ENCODE assay signal across 15 mouse cellular contexts in the genomic region with DNA sequence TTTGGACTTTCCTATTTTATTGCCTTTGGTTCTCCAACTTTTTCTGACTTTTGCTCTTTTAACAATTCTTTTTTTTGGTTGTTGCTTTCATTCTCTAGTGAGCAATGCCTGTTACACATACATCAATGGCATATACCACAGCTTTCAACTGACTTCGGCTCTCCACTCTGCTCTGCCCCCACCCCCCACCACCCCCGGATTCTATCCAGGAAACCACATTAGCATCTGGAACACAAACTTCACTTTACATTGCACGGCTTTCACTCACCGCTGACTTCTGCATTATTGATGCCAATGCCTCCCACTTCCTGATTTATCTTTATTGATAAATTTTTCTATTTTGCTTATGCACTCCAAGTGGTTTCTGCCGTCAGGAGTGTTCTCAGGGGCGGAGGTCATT.
DNase-seq lines count a peak whose midpoint lies in the region; ATAC-seq lines count a peak whose summit lies in the region.
"Had no signal": no experiment of that assay in that cellular context is flagged by ENCODE, and none has a peak within 500 bp of the region (broad histone marks: within the 10 kb centered on the region; RNA-seq: fewer than 3 reads in every experiment).

No protein-coding gene starts in this region.

- H3K27me3 ChIP-seq in liver, embryonic 11.5 days (replicated peaks; ENCODE audit: control insufficient read depth, insufficient read depth, low read length) = no peaks in the 10 kb centered on the region
- H3K27me3 ChIP-seq: embryonic facial prominence, embryonic 13.5 days; forebrain, embryonic 12.5 days; heart, embryonic 12.5 days; hindbrain, embryonic 15.5 days had no signal

- H3K27ac ChIP-seq in liver, embryonic 11.5 days (ENCODE audit: low read depth, low read length) = no peak overlapping the region
- H3K27ac ChIP-seq: embryonic facial prominence, embryonic 13.5 days; forebrain, embryonic 12.5 days; hindbrain, embryonic 15.5 days had no signal

- ATAC-seq in liver, embryonic 11.5 days (replicated peaks; ENCODE audit: low FRiP score) = no peak
- peak; percentile 79 to 82 for ATAC-seq in hematopoietic stem cell, adult 5-6 weeks (replicated peaks in 1 of 2; ENCODE audit: insufficient read depth in 1 of 2, low FRiP score in 2 of 2, low TSS enrichment in 1 of 2, low read depth in 1 of 2, poor library complexity in 2 of 2, severe bottlenecking in 2 of 2)

- 46% methylated on average over 6 of the region's 6 CpGs for WGBS in liver, embryonic 11.5 days

- no peaks in the 10 kb centered on the region for H3K9me3 ChIP-seq in liver, embryonic 11.5 days (ENCODE audit: control insufficient read depth, low read length)
- H3K9me3 ChIP-seq: embryonic facial prominence, embryonic 13.5 days; forebrain, embryonic 12.5 days; heart, embryonic 12.5 days; hindbrain, embryonic 15.5 days had no signal

- H3K36me3 ChIP-seq in liver, embryonic 11.5 days (ENCODE audit: control insufficient read depth, insufficient read depth, low read length) = no peaks in the 10 kb centered on the region
- H3K36me3 ChIP-seq: embryonic facial prominence, embryonic 13.5 days; forebrain, embryonic 12.5 days; heart, embryonic 12.5 days; hindbrain, embryonic 15.5 days had no signal

- peak; percentile 5 for DNase-seq in liver
- DNase-seq in liver, embryonic 11.5 days (ENCODE audit: low spot score) = no peak
- DNase-seq in c-Kit-positive CD71-negative TER-119-negative erythroid progenitor cells, embryonic 14.5 days (ENCODE audit: low read depth) = peak; percentile 31
- no peak for DNase-seq in gastrocnemius, postnatal 25 days
- no peak for DNase-seq in cerebellum, adult 11-12 months
- DNase-seq: adrenal gland, adult 2 months; adrenal gland, postnatal 25 days; cerebellum, adult 8-10 months; cerebellum, postnatal 25 days; gastrocnemius, postnatal 10 days had no signal

- H3K4me2 ChIP-seq in liver, embryonic 11.5 days = no peak overlapping the region
- H3K4me2 ChIP-seq: embryonic facial prominence, embryonic 13.5 days; forebrain, embryonic 12.5 days; heart, embryonic 12.5 days; hindbrain, embryonic 15.5 days had no signal

- H3K4me1 ChIP-seq in liver, embryonic 11.5 days (replicated peaks; ENCODE audit: control insufficient read depth, insufficient read depth, low read length) = no peaks in the 10 kb centered on the region
- H3K4me1 ChIP-seq: hindbrain, embryonic 15.5 days had no signal

- no peak overlapping the region for H3K9ac ChIP-seq in liver, embryonic 11.5 days (ENCODE audit: low read depth, low read length)
- H3K9ac ChIP-seq: embryonic facial prominence, embryonic 13.5 days; forebrain, embryonic 12.5 days; heart, embryonic 12.5 days; hindbrain, embryonic 15.5 days had no signal

- H3K4me3 ChIP-seq in liver, embryonic 11.5 days (ENCODE audit: low read depth, low read length) = no peak overlapping the region
- H3K4me3 ChIP-seq: embryonic facial prominence, embryonic 13.5 days; forebrain, embryonic 12.5 days; heart, embryonic 12.5 days; hindbrain, embryonic 15.5 days had no signal

Comparison
In these comparisons a context has a peak if more than half of its experiments do, and no peak if none do; other contexts are left out.
1. DNase-seq: peak in liver (single experiment) and c-Kit-positive CD71-negative TER-119-negative erythroid progenitor cells, embryonic 14.5 days (single experiment); none in liver, embryonic 11.5 days (single experiment), gastrocnemius, postnatal 25 days (single experiment) and cerebellum, adult 11-12 months (single experiment).